Mouse (Mus musculus): ENCODE measurements around the gene Atp4a. TPM values are rescaled to one million over a fixed set of nuclear protein-coding genes. Genes with fewer than 3 reads are reported as not detected.

The Atp4a gene
- polyA plus RNA-seq (2012; ENCODE audit: insufficient read depth, low replicate concordance) = 0.10 TPM in 1 of 2 replicates, not detected in the other

- H3K9me3 ChIP-seq = 0 out of 2 replicates have a peak, but pooled peaks cover 3% of the 10 kb centered on the region
These were observed at the start of gene Atp4a for GRCm38 (mm10) chr7:30711942-30712341. Gene Atp4a, plus strand, starts transcription at chr7:30712209.

DNA sequence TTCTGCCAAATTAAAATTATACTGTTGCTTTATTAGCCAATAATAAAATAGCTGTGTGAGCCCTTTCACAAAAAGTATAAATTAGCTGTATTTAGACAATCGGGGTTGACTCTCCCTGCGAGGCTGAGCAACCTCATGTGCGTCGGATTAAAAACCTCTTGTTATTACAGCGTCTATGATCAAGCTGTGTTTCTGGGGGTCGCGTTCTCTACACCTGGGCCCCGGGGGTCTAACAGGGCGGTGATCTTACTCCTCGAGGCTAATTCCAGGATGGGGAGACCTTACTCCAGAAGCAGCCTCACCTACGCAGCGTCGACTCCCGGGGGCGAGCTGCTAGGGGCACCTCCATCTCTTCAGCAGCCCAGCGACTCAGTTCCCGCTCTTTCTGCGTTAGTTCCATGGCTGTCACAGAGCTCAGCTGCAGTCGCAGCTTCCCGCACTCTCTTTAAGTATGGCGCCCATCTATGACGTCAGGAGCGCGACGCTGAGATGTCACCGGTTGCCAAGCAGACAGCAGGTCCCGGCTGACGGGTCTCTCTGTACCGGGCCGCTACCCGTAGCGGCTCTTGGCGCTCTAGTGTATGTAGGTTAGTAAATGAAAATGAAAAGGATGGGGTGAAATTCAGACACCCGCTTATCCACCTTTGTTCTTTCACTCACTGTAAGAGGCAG lies 47.3 kb upstream of the Atp4a start, which contains the start of gene Haus5:
Haus5 (minus strand) TSS at position 466 of the 672 bp plus-strand sequence.
- peak; percentile 81; the same call in 1 of the 2 replicates for TF ChIP-seq FLI1 (IDR thresholded peaks at IDR 0.05; ENCODE audit: low read length)
- TF ChIP-seq GATA1 (IDR thresholded peaks at IDR 0.05; ENCODE audit: borderline replicate concordance, low read length) = no peak
- no peaks in the 10 kb centered on the region for H3K9me3 ChIP-seq
- peaks cover 15% of the 10 kb centered on the region for H3K4me1 ChIP-seq
- peaks cover 2% of the 10 kb centered on the region for H3K27me3 ChIP-seq (replicated peaks)
- H3K4me3 ChIP-seq (replicated peaks) = peak within 1 kb of the TSS; percentile 96
- peaks cover 35% of the 10 kb centered on the region for H3K36me3 ChIP-seq (replicated peaks; ENCODE audit: low read length)

More at GRCm38 (mm10) chr7:30711942-30712341, at the start of gene Atp4a:
- H3K36me3 ChIP-seq (replicated peaks; ENCODE audit: low read length) = no peaks in the 10 kb centered on the region
- no peak for TF ChIP-seq GATA1 (IDR thresholded peaks at IDR 0.05; ENCODE audit: borderline replicate concordance, low read length)
- no peak for TF ChIP-seq FLI1 (IDR thresholded peaks at IDR 0.05; ENCODE audit: low read length)
- peaks cover 50% of the 10 kb centered on the region for H3K4me1 ChIP-seq
- H3K27me3 ChIP-seq (replicated peaks) = peaks cover 61% of the 10 kb centered on the region
- peak within 1 kb of the TSS; percentile 16 for H3K4me3 ChIP-seq (replicated peaks)

DNA sequence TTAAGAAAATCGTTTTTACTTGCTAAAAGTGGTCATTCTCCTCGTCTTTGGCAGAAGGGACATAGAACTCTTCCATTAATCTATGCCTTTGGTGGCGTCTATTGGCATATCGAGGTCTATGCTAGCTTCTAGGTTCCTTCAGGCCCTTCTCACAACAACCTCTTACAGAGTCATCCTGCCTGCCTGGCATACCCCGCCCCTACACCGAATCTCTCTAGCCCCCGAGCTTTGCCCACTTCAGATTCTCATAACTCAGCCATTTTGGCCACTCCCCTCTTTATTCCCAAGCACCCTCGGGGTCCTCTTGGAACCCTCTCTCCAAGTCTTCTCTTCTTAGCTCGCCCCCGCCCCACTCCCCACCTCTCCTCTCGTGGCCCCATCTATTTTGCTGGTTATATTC lies 46.7 kb upstream of the Atp4a start:
- H3K4me3 ChIP-seq (replicated peaks) = peak overlapping the region; percentile 96
- peaks cover 2% of the 10 kb centered on the region for H3K27me3 ChIP-seq (replicated peaks)
- TF ChIP-seq FLI1 (IDR thresholded peaks at IDR 0.05; ENCODE audit: low read length) = no peak
- TF ChIP-seq GATA1 (IDR thresholded peaks at IDR 0.05; ENCODE audit: borderline replicate concordance, low read length) = no peak
- H3K9me3 ChIP-seq = no peaks in the 10 kb centered on the region
- H3K36me3 ChIP-seq (replicated peaks; ENCODE audit: low read length) = peaks cover 29% of the 10 kb centered on the region
- peaks cover 15% of the 10 kb centered on the region for H3K4me1 ChIP-seq

- Histone ChIP-seq H3K4me3 (replicated peaks) (no peak overlapping the region), H3K9me3 (no peaks in the 10 kb centered on the region)
These were observed 42.8 kb upstream of the Atp4a start for GRCm38 (mm10) chr7:30669229-30669628.

DNA sequence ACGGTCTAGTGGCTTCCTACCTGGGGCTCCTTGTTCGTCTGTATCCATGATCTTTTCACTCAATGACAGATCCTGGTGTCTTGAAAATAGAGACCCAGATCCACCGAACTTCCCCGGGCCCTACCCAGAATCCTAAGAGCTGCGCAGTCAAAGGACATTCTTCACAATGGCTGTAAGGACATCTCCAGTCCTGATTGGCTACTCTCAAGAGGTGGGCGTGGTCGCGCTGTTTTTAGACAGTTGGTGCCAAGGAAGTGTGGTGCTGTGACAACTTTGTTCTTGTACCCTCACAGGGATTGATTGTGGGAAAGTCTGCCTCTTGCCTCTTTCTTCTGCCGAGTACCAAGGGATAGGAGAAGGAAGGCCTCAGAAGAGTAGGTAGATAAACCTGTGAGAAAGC lies 40.5 kb upstream of the Atp4a start, which contains the start of gene Pmis2:
Pmis2 (minus strand) TSS at position 126 of the 400 bp plus-strand sequence.
- no peaks in the 10 kb centered on the region for H3K9me3 ChIP-seq
- no peak within 1 kb of the TSS for H3K4me3 ChIP-seq (replicated peaks)
- TF ChIP-seq GATA1 (IDR thresholded peaks at IDR 0.05; ENCODE audit: borderline replicate concordance, low read length) (no peak), FLI1 (IDR thresholded peaks at IDR 0.05; ENCODE audit: low read length) (no peak)
- H3K27me3 ChIP-seq (replicated peaks) = peaks cover 2% of the 10 kb centered on the region
- no peaks in the 10 kb centered on the region for H3K36me3 ChIP-seq (replicated peaks; ENCODE audit: low read length)
- peaks cover 12% of the 10 kb centered on the region for H3K4me1 ChIP-seq

More at GRCm38 (mm10) chr7:30669229-30669628, 42.8 kb upstream of the Atp4a start:
- TF ChIP-seq GATA1 (IDR thresholded peaks at IDR 0.05; ENCODE audit: borderline replicate concordance, low read length) = no peak
- TF ChIP-seq FLI1 (IDR thresholded peaks at IDR 0.05; ENCODE audit: low read length) = no peak
- Histone ChIP-seq H3K36me3 (replicated peaks; ENCODE audit: low read length) (no peaks in the 10 kb centered on the region), H3K27me3 (replicated peaks) (peaks cover 2% of the 10 kb centered on the region), H3K4me1 (peaks cover 12% of the 10 kb centered on the region)

- Histone ChIP-seq H3K4me3 (replicated peaks) (no peak overlapping the region), H3K36me3 (replicated peaks; ENCODE audit: low read length) (no peaks in the 10 kb centered on the region), H3K4me1 (peaks cover 43% of the 10 kb centered on the region), H3K9me3 (0 out of 2 replicates have a peak, but pooled peaks cover 6% of the 10 kb centered on the region), H3K27me3 (replicated peaks) (no peaks in the 10 kb centered on the region)
- TF ChIP-seq GATA1 (IDR thresholded peaks at IDR 0.05; ENCODE audit: borderline replicate concordance, low read length) = no peak
- no peak for TF ChIP-seq FLI1 (IDR thresholded peaks at IDR 0.05; ENCODE audit: low read length)
These were observed 33.6 kb upstream of the Atp4a start for GRCm38 (mm10) chr7:30678263-30678975.

- no peak for TF ChIP-seq FLI1 (IDR thresholded peaks at IDR 0.05; ENCODE audit: low read length)
- TF ChIP-seq GATA1 (IDR thresholded peaks at IDR 0.05; ENCODE audit: borderline replicate concordance, low read length) = no peak
- Histone ChIP-seq H3K4me3 (replicated peaks) (no peak overlapping the region), H3K9me3 (0 out of 2 replicates have a peak, but pooled peaks cover 4% of the 10 kb centered on the region), H3K4me1 (peaks cover 39% of the 10 kb centered on the region), H3K27me3 (replicated peaks) (no peaks in the 10 kb centered on the region), H3K36me3 (replicated peaks; ENCODE audit: low read length) (no peaks in the 10 kb centered on the region)
These were observed 30.1 kb upstream of the Atp4a start for GRCm38 (mm10) chr7:30681897-30682296.

DNA sequence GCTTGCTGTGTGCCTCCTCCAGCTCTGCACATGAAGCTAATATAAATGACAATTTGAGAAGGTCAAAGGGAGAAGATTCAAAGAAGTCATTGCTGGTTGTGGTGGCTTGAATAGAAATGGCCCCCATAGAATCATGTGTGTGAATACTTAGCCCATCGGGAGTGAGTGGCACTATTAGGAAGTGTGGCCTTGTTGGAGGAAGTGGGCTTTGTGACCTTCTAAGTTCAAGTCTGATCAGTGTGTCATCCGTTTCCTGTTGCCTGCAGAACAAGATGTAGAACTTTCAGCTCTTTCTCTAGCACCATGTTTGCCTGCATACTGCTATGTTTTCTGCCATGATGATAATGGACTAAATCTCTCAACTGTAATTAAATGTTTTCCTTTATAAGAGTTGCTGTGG lies 28.6 kb upstream of the Atp4a start:
- Histone ChIP-seq H3K27me3 (replicated peaks) (no peaks in the 10 kb centered on the region), H3K4me1 (peaks cover 31% of the 10 kb centered on the region), H3K4me3 (replicated peaks) (no peak overlapping the region), H3K9me3 (no peaks in the 10 kb centered on the region), H3K36me3 (replicated peaks; ENCODE audit: low read length) (no peaks in the 10 kb centered on the region)
- TF ChIP-seq GATA1 (IDR thresholded peaks at IDR 0.05; ENCODE audit: borderline replicate concordance, low read length) (no peak), FLI1 (IDR thresholded peaks at IDR 0.05; ENCODE audit: low read length) (no peak)

- Histone ChIP-seq H3K27me3 (replicated peaks) (no peaks in the 10 kb centered on the region), H3K36me3 (replicated peaks; ENCODE audit: low read length) (no peaks in the 10 kb centered on the region), H3K4me1 (peaks cover 13% of the 10 kb centered on the region), H3K9me3 (no peaks in the 10 kb centered on the region), H3K4me3 (replicated peaks) (no peak overlapping the region)
- TF ChIP-seq FLI1 (IDR thresholded peaks at IDR 0.05; ENCODE audit: low read length) (no peak), GATA1 (IDR thresholded peaks at IDR 0.05; ENCODE audit: borderline replicate concordance, low read length) (no peak)
These were observed 23.7 kb upstream of the Atp4a start for GRCm38 (mm10) chr7:30688325-30688724.

- TF ChIP-seq FLI1 (IDR thresholded peaks at IDR 0.05; ENCODE audit: low read length) (no peak), GATA1 (IDR thresholded peaks at IDR 0.05; ENCODE audit: borderline replicate concordance, low read length) (no peak)
- H3K4me3 ChIP-seq (replicated peaks) = no peak overlapping the region
- no peaks in the 10 kb centered on the region for H3K9me3 ChIP-seq
- H3K27me3 ChIP-seq (replicated peaks) = no peaks in the 10 kb centered on the region
- no peaks in the 10 kb centered on the region for H3K36me3 ChIP-seq (replicated peaks; ENCODE audit: low read length)
- peaks cover 42% of the 10 kb centered on the region for H3K4me1 ChIP-seq
These were observed 13.9 kb upstream of the Atp4a start for GRCm38 (mm10) chr7:30698101-30698500.
